Mouse (Mus musculus) CD4-positive helper T cell, adult 2 months (primary cell): ENCODE results near the gene Txnrd1.

ENCODE experiments used
- DNase-seq: peaks from one replicate; pipeline ENCODE4 v3.0.0-alpha.2; 2012; ENCODE audit warnings: low read depth, missing footprints, low spot score

Txnrd1 gene

DNA sequence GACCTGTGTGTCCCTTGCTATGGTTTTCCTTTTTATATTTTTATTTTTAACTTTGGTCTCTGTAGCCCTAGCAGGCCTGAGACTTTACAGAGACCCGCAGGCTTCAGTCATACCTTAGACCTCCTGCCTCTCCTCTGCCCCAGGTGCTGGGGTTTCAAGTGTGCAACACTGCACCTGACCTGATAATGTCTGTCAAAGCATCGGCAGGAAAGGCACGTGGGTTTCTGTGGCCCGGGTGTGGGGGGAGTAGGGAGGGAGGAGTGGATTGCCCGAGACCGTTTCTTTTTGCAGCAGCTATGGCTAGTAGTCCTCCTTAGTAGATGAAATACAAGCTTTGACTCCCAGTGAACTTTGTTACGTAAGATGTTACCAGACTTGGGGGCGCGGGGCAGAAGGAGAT is 15.8 kb upstream of the Txnrd1 start:
- no peak for DNase-seq

DNA sequence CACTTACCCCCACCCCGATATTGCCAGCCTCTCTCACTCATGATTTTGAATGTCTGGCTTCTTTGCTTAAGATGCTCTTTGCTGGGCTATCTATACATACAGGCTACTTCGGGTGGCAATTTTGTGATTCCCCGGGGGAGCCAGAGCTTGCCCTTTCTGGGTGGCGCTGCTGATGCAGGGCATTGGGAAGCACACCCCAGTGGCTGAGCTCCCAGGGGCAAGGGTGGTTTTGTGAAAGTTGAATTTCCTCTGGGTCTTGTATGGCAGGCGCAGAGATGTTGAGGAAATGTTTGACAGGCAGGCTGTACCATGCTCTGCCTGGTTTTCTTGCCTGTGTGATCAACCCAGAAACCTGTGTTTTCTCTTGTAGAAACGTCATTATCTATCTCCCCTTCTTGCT is 15.1 kb upstream of the Txnrd1 start:
- no peak for DNase-seq

DNA sequence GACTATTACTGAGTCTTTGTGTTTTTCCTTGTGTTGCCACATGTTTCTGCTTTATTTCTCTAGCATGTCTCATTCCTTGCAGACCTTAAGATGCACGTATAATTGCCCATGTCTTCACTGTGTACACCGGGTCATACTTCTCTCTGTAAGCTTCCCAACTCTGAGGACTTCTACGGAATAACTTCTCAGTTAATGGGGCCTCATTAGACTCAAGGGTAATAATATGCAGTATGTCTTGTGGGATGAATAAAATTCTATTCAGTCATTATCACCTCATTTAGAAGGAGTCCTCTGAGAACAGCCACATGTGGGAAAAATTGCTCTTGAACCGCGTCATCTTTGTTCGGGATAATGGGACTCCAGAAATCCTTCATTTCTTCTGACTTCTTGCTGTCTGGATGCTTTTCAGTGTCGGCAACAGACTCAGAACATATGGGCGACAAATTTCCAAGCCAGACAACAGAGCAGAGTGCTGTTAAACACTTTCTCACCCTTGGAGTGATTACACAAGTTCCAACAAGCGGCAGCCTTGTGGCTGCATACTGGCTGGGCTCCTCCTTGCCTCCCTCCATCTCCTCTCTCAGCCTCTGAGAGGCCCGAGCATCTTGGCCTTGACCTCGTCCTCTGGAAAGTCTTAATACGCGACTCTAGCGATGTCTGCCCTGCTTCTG is 10.5 kb upstream of the Txnrd1 start:
- DNase-seq = no peak

DNA sequence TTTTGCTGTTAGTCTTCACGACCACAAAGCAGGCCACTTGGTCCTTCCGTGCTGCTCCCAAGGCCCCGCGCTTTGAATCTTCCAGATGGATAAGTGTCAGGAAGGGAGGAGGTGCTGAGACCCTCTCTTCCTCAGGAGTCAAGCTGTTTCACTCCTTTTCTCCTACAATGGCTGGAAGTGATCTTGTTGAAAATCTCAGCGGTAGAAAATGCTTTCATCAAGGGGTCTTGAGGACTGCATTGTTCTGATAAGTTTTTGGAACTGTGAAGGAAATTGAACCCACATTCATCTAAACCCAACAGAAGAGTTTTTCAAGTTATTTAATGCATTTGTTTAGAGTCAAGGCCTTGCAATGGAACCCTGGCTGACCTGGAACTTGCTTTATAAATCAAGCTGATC is 10.0 kb upstream of the Txnrd1 start:
- no peak for DNase-seq

DNA sequence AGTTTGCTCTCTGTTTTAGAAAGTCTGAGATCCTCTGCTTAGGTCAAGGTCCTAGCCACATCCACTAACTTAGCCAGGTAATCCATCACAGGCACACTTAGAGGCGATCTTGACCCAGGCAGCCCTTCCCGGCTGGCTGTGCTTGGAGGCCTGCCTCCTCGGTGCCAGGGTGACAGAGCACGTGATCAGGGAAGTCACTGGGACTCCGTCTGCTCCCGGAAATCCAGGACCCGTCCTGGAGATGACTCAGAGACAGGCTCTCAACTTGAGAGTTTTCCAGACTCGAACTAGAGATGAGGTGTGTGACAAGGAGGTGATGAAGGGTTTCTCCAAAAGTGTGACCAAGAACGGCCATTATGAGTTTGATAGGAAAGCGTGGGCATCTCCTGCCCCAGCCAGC is 9.2 kb upstream of the Txnrd1 start:
- DNase-seq = no peak

DNA sequence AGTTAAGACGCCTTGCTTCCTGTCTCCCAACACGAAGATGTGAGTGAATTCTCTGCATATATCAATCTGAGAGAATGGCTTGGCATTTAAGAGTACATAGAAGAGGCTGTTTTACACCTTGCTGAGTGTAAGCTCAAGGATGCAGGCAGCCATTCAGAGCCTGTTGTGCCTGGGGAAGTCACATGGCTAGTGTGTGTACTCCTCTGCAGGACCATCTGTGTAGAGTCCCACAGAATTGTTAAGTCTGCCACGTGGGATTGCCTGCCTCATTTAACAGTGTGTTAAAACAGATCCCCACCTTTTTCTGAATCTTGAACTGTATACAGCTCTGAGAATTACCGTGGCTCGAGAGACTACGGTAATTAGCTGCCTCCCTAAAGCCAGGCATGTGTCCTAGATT is 7.2 kb upstream of the Txnrd1 start:
- DNase-seq = no peak

DNA sequence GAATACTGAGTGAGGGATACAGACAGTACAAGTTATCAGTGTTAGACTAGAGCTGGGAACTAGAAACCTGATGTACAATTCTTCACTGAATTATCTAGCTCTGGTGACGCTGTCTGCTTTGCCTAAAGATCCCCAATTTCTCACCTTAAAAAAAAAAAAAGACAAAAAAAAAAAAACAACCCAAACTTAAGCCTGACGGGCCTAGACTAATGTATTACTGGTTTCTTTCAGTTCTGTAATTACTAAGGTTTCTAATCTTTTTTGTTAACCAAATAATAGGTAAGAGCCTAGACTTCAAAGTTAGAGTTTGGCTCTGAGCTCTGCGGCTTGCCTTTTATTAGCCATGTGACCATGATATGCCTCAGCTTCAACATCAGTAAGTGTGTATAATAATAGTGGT is 2.1 kb downstream of the Txnrd1 start:
- no peak for DNase-seq

DNA sequence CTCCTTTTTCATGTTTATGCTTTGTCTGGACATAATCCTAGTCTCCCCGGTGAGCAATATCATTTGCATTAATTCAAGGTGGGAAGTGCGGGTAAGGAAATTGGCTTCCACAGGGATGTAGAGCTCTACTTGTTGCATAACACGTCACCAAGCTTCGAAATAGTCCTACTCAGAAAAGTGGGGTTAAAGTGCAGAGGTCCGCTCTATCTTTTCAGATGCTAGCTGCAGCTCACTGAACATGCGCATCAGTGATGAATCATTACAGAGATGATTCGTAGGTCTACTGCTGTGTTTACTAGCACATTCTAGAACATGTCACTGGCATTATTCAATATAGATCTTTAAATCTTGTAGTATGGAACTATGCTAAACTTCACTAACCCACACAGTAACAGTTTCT is 4.6 kb downstream of the Txnrd1 start:
- no peak for DNase-seq

DNA sequence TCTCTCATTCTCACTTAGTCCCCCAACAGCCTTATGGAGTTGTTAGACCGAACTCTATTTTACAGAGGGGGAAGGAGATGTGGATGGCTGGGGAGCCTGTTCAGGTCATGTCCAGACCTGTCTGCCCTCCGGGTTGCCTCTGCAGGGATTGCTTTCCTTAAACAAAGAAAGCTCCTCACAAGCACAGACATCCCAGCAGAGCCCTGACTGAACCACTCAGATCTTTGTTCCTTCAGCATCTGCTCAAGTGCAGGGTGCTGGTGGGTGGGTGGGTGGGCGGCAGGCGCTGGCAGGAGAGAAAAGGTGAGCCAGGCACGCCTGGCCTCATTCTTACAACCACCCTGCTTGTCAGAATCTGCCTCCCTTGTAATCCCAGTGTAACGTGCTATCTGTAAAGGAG is 10.3 kb downstream of the Txnrd1 start:
- DNase-seq = no peak

DNA sequence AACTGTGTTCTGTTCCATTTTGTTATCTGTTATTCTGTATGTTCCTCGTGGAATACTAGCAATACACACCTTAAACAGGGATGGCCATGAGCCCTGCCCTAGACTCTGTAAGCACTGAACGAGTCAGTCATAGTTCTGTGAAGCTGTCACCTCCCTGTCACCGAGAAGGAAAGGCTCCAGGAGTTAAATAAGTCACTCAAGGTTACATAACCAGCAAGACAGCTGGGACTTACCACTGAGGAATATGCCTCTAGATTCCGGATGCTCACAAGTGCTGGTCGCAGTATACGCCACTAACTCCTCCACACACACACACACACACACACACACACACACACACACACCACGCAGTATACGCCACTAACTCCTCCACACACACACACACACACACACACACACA is 11.0 kb downstream of the Txnrd1 start:
- DNase-seq = no peak

DNA sequence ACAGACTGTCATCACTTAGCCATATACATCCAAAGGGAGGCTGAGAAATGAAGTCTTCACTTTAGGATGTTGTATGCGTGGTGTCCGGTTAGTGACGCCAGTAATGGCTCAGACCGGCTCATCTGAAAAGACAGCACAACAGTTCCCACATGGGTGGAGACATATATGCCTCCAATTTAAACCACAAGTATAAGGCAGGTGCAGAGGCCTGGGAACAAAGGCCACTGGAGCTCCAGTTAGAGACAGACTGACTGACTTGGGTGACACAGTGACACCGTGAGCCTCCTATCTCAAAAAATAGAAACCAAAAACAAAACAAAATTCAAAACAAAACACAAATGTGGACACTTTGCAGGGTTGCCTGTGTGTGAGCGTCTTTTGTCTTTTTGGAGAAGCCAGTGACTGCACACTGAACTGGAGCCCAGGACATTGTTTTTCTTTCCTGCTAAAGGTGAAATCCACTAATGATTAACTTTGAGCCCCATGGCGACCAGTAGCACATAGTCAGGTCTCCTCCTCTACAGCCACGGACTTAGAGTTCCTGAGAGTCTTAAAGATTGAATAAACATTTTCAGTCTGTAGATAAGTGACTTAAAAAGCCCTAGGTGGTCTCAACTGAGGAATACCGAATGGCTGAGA is 14.2 kb downstream of the Txnrd1 start:
- DNase-seq = no peak

DNA sequence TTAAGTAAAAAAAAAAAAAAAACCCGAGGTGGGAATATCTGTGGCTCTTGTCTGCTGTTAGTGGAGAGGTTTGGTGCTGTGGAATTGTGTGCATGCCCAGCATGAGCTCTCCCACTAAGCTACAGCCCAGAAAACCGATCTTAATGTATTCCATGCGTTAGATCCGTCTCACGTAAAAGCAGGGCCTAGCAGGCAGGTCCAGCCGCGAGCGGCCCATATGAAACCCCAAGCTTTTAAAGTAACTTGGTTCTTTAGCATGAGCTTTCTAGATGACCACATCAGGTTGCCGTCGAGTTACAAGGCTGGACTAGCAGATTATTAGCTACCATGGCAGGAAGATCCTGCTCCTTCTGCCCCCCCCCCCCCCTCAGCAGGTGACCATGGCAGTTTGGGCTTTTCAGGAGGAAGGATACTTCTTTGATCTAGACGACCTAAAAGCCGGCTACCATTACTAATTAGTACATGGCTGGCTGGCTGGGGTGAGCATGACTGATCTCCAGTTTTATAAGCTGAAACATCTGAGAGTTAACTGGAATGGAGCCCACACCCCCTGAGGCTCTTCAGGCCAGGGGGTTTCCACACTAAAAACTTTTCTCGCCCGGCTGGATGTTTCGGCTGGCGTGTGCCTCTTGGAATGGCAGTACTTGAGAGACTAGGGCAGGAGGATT is 16.1 kb downstream of the Txnrd1 start:
- no peak for DNase-seq

DNA sequence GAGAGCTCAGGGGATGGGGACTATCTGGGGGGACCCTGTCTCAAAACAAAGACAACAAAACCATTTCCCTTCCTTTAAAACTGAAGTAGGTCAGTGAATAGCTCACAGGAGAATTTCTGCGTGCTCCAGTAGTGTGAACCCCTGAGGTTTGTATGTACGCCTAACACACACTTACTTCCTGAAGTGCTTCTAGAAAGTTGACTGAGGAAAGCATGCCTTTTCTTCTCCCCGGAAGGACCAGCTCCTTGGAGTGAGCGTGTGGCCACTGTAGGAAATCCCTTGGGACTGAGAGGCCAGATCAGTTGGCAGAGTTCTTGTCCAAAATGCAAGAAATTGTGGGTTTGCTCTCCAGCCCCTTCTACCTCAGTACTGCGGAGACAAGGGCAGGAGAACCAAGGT is 16.6 kb downstream of the Txnrd1 start:
- DNase-seq = no peak

DNA sequence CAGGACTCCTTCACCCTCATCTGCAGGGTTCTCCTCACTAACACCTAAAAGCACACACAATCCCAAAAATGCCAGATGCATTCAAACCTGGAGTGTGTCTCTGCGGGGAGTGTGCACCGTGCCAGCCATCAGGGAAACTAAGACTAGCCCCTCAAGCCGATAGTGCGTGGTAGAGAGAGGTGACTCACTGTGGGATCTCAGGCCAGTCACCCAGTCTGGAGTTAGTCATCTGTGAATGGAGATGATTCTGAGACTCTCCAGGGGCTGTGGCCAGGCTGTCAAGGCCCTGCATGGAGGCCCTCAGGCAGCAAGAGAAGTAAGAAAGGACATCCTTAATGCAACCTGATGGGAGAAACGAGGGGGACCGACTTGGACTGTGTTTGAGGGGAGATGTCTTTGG is 18.0 kb downstream of the Txnrd1 start:
- DNase-seq = no peak

DNA sequence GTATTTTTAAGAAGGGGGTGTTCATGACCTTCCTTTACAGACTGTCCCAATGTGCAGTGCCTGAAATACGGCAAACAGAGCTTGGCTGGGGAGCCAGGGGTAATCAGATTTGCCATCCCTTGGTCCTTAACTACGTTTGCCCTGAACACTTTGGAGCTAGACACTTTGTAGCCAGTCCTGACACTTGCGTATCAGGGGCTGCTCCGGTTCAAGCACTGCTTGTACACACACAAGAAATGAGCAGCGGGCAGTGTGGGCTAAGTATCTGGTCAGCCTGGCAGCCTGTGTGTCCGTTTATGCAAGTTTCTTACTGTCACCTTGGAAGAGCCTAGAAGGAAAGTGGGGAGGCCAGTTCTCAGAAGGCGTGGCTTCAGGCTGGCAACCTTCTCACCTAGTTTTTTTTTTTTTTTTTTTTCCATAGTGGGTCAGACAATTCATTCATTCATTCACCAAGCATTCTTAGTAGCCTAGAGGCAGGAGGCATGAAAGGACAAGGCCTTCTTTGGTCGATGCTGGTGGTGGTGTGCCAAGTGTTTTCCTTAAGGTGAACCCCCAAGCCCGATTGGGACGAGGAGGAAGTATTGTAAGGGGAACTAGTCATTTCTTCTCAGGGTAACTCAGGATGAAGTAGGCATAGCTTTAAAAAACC is 24.4 kb downstream of the Txnrd1 start:
- no peak for DNase-seq

DNA sequence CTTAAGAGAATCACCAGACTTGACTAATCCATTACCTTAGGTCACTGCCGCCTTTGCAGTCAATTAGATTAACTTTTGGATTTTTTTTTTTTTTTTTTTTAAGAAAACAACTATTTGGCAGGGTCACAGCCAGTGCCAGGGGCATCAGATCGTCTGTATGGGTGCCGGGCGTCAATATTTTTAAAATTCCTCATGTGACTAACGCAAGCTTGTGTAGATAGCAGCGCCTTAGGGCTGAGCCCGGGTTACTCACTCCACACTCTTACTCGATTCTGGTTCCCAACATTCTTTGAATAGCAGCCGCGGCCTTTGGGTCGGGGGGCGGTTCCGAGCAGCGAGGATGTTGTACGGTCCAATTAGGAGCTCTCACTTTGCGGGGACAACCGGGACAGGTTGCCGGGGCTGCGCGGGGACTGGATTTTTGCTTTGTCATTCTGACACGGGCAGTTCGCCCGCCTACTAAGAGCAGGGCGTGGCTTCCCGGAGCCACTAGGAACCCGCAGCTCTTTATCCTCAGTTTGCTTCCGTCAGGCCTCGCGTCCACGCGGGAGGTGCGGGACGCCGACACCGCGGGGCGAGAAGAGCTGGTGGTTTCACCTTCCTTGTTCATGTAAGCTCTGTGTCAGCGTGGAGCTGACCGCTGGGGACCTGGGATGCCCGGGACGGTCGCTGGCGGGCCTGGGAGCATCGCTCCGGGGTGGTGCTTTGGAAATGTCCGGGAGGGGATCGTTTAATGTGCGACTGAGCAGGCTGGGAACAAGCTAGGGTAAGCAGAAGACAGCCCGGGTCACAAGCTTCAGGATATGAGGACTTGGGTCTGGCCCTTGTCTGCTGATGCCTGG is 25.2 kb downstream of the Txnrd1 start:
- peak; percentile 93 for DNase-seq

DNA sequence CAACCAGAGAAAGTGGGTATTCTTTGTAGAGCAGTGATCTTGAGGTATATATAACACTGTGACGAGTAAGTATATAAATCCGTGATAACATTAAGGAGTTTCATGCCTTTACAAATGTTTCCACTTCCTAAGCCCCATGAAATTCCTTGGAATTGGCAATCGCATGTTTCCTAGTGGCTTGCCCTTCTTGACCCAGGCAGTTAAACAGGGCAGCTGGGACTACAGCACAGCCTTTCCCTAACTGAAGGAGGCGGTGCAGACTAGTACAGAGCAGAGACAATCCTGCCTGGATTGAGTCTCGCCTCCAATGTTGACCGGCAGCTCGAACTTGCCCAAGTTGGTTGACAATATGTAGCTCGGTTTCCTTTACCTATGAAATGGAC is 25.8 kb downstream of the Txnrd1 start:
- peak; percentile 51 for DNase-seq

DNA sequence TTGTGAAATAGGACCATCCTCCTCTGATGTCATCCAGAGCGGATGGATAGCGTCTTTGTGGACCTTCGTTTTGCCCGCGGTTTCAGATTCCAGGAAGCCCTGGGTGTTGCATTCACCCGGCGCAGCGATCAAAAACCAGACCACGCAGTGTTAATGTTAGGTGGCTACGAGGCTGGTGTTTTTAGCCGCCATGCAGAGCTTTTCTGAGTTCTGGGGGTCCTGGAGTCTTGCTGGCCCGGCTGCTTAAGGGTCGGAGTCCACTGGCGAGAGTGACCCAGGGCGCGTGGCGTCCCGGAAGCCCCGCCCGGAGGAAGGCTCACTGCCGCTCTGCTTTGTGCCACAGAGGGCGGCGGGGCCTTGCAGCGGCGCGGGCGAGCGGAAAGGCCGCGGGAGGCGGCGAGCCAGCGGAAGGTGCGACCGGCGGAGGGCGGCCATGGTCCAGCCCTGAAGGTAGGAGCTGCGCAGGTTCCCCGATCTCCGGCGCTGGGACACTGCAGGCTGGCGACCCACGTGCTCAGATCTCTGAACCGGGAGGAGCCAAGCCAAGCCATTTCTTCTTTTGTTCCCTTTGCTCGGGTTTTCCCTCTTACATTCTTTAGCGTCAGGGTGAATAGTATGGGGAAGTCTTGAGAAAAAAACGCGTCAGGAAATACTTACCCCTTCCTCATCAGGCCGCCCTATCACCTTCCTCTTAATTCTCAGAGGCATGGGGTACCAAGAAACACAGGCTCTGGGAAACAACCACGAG is 26.6 kb downstream of the Txnrd1 start:
- peak; percentile 79 for DNase-seq

DNA sequence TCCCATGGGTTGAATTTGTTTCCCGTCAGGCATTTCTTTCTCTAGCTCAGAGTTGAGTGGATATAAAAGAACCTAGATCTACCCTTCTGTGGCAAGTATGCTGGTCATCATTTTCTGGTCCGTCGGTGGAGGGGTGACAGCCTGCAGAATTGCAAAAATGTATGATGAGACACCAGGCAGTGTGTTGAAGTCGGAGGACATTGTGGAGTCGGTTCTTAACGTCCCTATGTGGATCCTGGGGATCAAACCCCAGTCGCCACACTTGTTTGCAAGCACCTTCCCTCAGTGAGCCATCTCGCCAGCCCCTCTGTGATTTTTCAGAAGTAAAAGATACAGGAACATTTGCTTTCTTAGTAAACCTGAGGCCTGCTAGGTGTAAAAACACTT is 27.2 kb downstream of the Txnrd1 start:
- no peak for DNase-seq

DNA sequence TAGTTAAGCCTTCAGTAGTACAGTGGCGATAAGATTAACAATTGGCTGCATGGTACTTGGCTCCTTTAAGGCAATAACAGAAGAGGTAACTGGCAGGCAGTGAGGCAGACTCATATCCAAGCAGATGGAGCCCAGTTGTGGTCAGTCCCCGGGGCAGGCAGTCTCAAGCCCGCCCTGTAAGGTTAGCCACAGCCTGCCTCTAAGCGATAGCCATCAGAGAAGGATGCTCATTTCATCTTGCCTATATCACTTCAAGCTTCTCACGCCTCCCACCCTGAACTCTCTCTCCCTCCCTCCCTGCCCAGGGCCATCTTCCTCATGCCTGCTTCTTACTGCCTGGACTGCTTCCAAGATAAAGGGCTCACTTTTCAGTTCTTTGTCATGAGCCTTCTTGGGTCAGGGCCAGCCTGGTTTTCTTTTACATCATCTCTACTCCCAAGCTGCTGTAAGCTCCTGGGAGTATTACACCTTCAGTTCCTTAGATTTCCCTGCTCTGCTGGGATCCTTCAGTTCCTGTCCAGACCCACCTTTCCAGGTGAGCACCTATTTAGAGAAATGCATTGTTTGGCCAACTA is 29.4 kb downstream of the Txnrd1 start:
- no peak for DNase-seq

DNA sequence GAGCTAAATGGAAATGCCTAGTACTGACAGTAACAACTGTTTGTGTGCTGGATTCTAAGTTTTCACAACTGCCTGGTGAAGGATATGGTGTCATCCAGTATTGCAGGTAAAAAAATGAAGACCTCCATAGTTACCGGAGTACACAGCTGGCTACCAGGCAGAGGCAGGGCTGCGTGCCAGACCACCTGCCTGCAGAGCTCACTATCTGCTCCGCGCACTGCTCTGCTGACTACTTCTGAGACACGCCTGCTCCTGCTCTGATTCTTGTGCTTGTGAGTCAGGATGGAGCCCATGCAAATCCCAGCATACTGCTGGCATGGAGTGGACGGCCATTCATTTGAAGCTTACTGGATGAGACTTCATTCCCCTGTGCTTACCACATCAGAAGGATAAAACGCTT is 30.1 kb downstream of the Txnrd1 start:
- DNase-seq = no peak
